Mouse (Mus musculus) small intestine, adult 2 months (tissue): Measurements from ENCODE around the gene Epha7.

Source experiments
- CTCF ChIP-seq: fragments of 200-500 bp; IDR thresholded peaks from 2 replicates; pipeline ENCODE4 v1.5.1; 2012; ENCODE audit warnings: low read depth, mild to moderate bottlenecking, control low read depth, inconsistent platforms, low read length, moderate library complexity, mixed read lengths; ENCODE audit not compliant: insufficient replicate concordance, insufficient read length; ENCODE audit errors: extremely low read depth
- POLR2A ChIP-seq: fragments of 200-500 bp; IDR thresholded peaks from 2 replicates; pipeline ENCODE4 v1.6.1; 2012; ENCODE audit warnings: low read depth, mild to moderate bottlenecking, control low read depth, inconsistent platforms, low read length, moderate library complexity

- no peak for TF ChIP-seq CTCF
- no peak for TF ChIP-seq POLR2A
These were observed 120.5 kb downstream of the Epha7 start for GRCm38 (mm10) chr4:28933431-28933830.
